Mouse (Mus musculus): ENCODE results near the gene Tada2b. TPM values are rescaled to one million over a fixed set of nuclear protein-coding genes. Genes with fewer than 3 reads are reported as not detected.

The Tada2b gene
- 10 to 100 TPM; 33.0 to 33.5 TPM for total RNA-seq (2021)
- long read RNA-seq, experiment 1, transcript Tada2b-201 (2 exons, 3,791 nt), result major isoform, 17 of 36 reads
- long read RNA-seq, experiment 1, partial matches to known transcripts, result 19 of 36 reads
- long read RNA-seq, experiment 1, other reads (novel, unspliced or antisense), result 0 of 36 reads
- long read RNA-seq, experiment 2, transcript Tada2b-201 (2 exons, 3,791 nt), result major isoform, 14 of 33 reads
- long read RNA-seq, experiment 2, partial matches to known transcripts, result 18 of 33 reads
- long read RNA-seq, experiment 2, other reads (novel, unspliced or antisense), result 1 of 33 reads

- peak; percentile 96 to 99 for DNase-seq (ENCODE audit: low spot score in 2 of 2)
These were observed at the start of gene Tada2b, which contains the start of gene Ccdc96 for GRCm38 (mm10) chr5:36484171-36484990. Gene Tada2b, minus strand, starts transcription at chr5:36484285. Gene Ccdc96, plus strand, starts transcription at chr5:36484588.

GRCm38 (mm10) chr5:36530129-36530751 is 46.2 kb upstream of the Tada2b start:
- DNase-seq (ENCODE audit: low spot score in 2 of 2), result peak; percentile 90 to 94

DNA sequence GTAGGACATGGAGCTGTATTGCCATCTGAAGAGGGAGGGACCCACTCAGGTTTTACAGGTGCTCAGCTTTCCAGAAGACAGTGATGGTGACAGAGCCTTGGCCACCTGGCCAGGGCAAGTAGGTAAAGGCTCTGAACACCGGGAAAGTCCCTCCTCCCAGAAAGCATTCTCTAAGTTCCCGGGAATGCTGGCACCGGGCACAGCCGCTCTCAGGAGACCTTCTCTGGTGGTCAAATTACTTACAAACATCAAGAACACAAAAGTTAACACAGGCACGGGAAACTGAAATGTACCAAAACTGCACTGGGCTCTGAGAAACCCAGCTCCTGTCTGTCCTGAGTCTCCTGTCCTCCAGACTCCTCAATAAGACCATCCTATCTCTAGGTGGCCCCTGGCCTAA is 45.6 kb upstream of the Tada2b start:
- no peak for DNase-seq (ENCODE audit: low spot score in 2 of 2)

GRCm38 (mm10) chr5:36526921-36527320 is 42.8 kb upstream of the Tada2b start:
- no peak for DNase-seq (ENCODE audit: low spot score in 2 of 2)

DNA sequence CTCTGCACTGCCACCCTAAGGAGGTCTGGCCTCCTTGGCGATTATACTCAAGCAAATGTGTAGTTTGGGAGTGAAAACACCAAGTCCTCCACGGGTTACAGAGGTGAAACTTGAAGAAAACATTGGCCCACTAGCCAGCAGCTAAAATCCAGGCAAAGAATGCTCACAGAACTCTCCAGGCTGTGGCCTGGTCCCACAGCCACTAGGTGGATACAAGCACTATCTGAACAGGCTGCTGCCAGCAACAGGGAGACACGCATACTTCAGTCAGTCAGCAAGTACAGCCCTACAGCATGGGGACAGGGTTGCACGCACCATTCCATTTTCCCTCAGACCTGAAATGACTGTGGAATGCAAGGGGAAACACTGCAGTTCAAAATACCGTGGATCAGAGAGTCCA is 42.2 kb upstream of the Tada2b start:
- DNase-seq (ENCODE audit: low spot score in 2 of 2), result no peak

GRCm38 (mm10) chr5:36525216-36525615 is 41.1 kb upstream of the Tada2b start:
- no peak for DNase-seq (ENCODE audit: low spot score in 2 of 2)

GRCm38 (mm10) chr5:36523219-36523703 is 39.2 kb upstream of the Tada2b start:
- no peak for DNase-seq (ENCODE audit: low spot score in 2 of 2)

GRCm38 (mm10) chr5:36522782-36523181 is 38.7 kb upstream of the Tada2b start:
- DNase-seq (ENCODE audit: low spot score in 2 of 2), result no peak

DNA sequence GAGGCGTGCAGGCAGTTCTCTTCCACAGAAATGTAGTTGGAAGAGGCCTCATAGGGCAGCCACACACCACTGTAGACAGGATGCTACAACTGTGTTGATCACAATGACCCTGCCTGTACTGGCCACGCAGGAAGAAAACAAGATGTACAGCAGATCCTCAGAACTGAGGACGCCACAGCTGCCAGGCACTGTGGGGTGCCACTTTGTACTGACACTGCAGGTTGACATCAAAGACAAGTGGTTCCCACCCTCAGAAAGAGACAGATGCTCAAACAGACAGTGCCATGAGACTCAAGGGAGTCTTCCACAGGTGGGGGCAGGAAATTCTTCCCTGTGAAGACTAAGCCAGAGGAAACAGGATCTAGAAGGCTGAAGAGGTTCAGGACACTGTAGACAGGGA is 35.7 kb upstream of the Tada2b start:
- DNase-seq (ENCODE audit: low spot score in 2 of 2), result no peak

- DNase-seq (ENCODE audit: low spot score in 2 of 2), result no peak
These were observed 33.5 kb upstream of the Tada2b start for GRCm38 (mm10) chr5:36517596-36517995.

DNA sequence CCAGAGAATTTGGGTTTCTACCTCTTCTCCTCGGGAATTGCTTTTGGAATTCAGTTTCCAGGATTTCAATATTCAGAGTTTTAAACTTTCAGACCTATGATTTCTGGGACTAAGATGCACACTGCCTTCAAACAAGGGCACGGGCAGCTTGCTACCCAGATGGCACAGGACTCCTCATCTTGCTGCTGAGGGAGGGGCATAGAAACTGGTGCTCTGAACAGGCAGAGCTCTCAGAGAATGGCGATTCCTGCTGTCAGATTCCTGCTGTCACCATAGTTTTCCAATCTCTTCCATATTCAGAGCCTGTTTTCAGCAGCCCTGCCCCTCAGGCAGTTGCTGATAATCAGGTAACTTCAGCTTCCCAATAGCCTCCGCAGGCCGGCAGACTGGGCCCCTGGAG is 31.5 kb upstream of the Tada2b start:
- peak; percentile 29 to 43 for DNase-seq (ENCODE audit: low spot score in 2 of 2)

DNA sequence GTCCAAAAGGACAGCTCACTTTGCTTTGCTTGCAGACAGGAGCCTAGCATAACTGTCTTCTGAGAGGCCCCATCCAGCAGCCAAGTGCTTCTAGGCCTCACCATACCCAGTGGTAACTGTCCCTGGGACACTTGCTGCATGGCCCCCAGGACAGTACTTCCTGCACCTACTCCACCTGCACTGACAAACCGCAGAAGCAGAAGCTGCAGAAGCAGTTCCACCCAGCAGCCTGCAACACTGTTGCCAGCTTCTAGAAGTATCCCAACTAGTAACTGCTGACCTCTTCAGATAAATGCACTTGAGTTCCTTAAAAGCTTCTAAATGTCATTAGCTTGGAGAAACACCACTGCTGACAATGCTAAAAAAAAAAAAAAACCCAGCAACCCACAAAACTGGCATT is 31.0 kb upstream of the Tada2b start:
- no peak for DNase-seq (ENCODE audit: low spot score in 2 of 2)

GRCm38 (mm10) chr5:36510956-36511355 is 26.9 kb upstream of the Tada2b start:
- DNase-seq (ENCODE audit: low spot score in 2 of 2), result no peak

DNA sequence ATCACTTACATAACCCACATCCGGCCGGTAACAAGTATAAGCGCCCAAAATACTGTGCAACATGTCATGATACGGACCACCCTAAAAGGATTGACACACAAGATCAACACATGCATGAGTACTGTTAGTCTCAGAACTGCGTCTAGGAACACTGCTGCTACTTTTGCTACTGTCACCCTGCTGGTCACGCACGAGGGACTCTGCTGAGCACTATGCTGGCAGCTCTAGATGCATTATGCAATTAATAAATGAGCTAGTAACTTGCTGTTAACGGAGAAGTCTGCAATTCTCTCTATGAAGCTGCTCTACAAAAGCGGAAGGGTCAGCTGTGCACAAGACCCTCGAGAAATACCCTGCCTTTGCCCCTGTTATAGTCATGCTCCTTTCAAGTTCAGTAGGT is 24.3 kb upstream of the Tada2b start:
- no peak for DNase-seq (ENCODE audit: low spot score in 2 of 2)

DNA sequence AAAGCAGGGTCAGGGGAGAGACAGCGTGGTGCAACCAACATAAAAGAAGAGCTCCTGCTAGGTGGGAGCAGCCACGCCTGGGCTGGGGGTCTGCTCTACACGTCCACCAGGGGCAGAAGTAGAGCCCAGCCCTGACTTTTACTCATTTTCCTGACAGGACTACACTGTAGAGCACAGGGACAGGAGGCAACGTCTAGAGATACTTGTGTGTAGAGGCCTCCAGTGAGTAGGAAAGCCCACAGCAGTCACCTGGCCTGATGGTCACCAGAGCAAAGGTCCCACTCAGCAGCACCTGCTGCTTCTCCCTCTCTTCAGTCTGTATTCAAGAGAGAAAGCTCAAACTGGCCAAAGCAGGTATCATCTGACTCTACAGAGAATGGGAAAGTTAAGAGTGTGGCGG is 21.6 kb upstream of the Tada2b start:
- DNase-seq (ENCODE audit: low spot score in 2 of 2), result no peak

- DNase-seq (ENCODE audit: low spot score in 2 of 2), result no peak
These were observed 21.1 kb upstream of the Tada2b start for GRCm38 (mm10) chr5:36505235-36505634.

DNA sequence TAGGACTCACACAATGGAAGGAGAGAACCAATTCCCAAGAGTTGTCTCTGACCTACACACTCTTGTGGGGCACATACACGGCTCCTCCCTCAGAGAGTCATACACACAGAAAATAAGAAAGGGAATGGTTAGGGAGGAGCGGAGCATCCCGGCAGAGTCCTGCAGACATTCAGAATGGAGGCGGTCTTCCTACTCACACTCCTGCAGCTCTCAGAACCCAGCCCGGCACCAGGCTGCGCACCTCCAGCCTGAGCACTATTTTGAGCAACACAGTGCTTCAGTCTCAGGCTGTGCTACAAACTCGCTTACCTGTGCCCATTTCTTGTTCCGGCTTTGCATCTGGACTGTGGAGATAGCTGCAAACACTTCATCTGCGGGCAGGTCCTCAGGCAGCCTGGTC is 10.6 kb upstream of the Tada2b start:
- DNase-seq (ENCODE audit: low spot score in 2 of 2), result no peak

DNA sequence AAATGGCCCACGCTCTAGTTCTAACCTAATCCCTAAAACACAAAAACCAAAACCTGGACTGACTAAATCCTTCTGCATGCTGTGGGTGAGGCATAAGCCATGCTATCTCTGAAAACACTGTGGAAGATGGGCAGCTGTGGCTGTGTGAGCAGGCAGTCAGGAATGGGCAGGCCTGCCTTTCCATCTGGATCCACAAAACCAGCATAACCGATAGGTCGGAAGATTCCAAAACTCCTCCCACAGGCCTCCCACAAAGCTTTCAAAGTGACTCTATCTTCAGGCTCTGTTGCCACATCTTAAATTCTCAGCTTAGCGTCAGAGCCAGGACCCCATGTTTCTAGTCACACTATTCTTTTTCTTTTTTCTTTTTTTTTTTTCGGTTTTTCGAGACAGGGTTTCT is 9.8 kb upstream of the Tada2b start:
- DNase-seq (ENCODE audit: low spot score in 2 of 2), result peak; percentile 35 to 70

DNA sequence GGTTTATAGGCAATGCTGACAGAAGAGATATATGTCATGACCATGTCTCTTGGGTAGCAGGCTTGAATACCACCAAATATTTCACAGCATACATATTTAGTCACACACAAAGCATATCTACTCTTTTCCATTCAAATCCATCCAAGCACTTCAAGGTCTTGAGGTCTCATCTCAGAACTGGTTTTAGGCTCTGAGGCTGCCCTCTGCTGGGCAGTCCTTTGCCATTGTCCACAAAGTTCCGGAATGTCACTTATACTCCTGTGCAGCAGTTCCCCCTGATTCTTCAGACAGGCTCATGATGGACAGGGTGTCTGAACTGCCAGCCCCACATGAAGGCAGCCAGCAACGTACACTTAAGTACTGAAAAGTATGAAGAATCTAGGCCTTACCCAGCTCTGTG is 5.1 kb upstream of the Tada2b start:
- no peak for DNase-seq (ENCODE audit: low spot score in 2 of 2)

DNA sequence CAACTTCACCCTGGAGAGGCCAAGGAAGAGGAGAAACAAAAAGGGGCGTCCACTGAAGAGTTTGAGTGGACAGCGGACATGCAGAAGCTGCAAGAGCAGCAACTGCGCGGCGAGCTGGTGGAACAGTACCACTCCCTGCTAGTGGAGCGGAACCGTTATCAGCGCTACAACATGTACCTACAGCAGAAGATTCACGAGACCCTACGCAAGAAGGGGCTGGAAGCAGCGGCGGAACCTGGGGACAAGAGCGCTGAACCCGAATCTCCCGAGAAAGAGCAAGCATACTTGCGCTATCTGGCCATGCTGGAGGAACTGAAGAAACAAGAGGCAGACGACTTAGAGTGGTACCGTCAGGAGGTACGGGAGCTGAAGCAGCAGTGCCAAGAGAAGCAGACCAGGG is 1.2 kb upstream of the Tada2b start:
- no peak for DNase-seq (ENCODE audit: low spot score in 2 of 2)

DNA sequence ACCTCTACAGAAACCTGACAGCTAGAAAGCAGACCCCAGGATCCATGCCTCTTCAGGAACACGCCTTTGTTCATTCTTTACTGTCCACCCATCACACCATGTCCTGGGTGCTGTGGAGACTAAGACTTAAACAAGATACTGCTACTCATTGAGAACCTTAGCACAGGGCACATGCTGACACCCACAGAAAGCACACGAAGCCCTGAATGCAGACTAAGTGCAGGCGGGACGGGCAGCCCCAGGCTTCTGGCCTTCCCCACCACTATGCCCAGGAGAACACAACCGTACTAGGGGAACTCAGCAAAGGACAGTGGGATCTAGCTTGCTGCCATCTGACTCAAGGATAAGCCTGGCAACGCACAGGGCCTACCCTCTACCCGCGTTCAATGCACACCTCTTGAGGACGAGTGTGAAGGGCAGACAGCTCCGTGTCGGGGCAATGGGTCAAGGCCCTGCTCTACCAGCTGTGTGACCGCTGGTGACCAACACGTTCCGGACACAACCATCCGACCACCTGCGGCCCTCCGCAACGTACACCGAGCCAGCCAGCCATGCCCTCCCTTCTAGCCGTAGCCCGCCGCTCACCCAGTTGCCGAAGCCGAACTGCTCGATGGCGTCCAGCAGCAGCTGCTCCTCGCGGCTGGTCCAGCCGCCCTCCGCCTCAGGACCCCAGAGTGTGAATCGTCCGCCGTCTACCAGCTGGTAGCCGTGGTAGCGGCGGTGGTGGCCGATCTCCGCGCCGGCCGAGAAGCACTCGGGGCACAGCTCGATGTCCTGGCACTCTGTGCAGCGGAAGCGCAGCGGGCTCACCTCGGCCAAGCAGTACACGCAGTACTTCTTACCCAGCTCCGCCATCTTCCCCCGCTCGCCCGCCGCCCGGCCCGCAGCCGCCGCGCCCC is 633 bp downstream of the Tada2b start:
- peak; percentile 27 to 37 for DNase-seq (ENCODE audit: low spot score in 2 of 2)
